ENCODE assay signal across 24 mouse cellular contexts in the genomic region with DNA sequence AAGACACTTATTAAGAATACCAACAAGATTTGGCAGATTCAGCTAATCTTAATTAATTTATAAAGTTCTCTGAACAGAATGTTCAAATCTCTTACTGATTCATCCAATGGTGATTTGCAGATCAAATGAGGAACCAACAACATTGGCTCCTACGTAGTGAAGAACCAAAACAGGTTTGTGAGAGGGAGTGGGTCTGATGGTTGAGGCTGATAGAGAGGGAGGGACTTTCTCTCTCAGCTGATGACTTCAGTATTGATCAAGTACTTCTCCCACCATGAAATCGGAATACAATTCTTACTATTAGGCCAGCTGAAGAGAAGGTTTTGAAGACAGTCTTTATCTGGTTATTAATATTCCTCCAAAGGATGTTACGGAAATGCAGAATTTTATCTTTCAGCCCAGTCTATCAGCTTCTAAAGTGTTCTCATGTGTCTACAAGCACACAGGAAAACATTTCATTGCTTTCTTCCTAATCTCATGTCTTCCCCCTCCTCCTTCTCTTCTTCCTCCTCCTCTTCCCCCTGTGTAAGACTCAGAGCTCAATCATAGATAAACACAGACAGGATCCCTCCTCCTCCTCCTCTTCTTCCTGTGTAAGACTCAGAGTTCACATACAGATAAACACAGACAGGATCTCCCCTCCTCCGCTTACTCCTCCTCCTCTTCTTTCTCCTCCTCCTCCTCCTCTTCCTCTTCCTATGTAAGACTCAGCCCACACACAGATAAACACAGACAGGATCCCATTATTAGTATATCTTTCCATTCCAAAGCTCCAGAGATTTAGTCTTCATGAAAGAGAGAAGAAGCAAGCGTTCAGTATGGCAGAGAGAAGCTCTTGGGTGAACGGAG. TPM values are rescaled to one million over a fixed set of nuclear protein-coding genes. Genes with fewer than 3 reads are reported as not detected.
DNase-seq lines count a peak whose midpoint lies in the region; ATAC-seq lines count a peak whose summit lies in the region.
"Had no signal": no experiment of that assay in that cellular context is flagged by ENCODE, and none has a peak within 500 bp of the region (broad histone marks: within the 10 kb centered on the region; RNA-seq: fewer than 3 reads in every experiment).

No protein-coding gene starts in this region.

- H3K4me2 ChIP-seq in heart, embryonic 11.5 days, result no peak overlapping the region
- H3K4me2 ChIP-seq in liver, embryonic 13.5 days, result no peak overlapping the region
- H3K4me2 ChIP-seq in hindbrain, embryonic 11.5 days (replicated peaks; ENCODE audit: low read depth, low read length), result no peak overlapping the region
- H3K4me2 ChIP-seq: embryonic facial prominence, embryonic 15.5 days; intestine, embryonic 15.5 days; kidney, embryonic 15.5 days; lung, embryonic 14.5 days; midbrain, embryonic 12.5 days; neural tube, embryonic 13.5 days had no signal

- no peaks in the 10 kb centered on the region for H3K36me3 ChIP-seq in heart, embryonic 11.5 days (ENCODE audit: control insufficient read depth, insufficient read depth, low read length)
- H3K36me3 ChIP-seq in liver, embryonic 13.5 days, result no peaks in the 10 kb centered on the region
- no peaks in the 10 kb centered on the region for H3K36me3 ChIP-seq in hindbrain, embryonic 11.5 days (ENCODE audit: control insufficient read depth, insufficient read depth, low read length)
- H3K36me3 ChIP-seq: embryonic facial prominence, embryonic 15.5 days; hindbrain, embryonic 10.5 days; intestine, embryonic 15.5 days; kidney, embryonic 15.5 days; midbrain, embryonic 12.5 days; neural tube, embryonic 13.5 days had no signal

- H3K4me3 ChIP-seq in heart, embryonic 11.5 days (ENCODE audit: low read depth, low read length), result no peak overlapping the region
- H3K4me3 ChIP-seq in liver, embryonic 13.5 days (replicated peaks), result no peak overlapping the region
- no peak overlapping the region for H3K4me3 ChIP-seq in hindbrain, embryonic 11.5 days (ENCODE audit: low read depth, low read length)
- H3K4me3 ChIP-seq: embryonic facial prominence, embryonic 15.5 days; hindbrain, embryonic 10.5 days; intestine, embryonic 15.5 days; kidney, embryonic 15.5 days; midbrain, embryonic 12.5 days; neural tube, embryonic 13.5 days had no signal

- no peak overlapping the region for H3K9ac ChIP-seq in heart, embryonic 11.5 days (ENCODE audit: low read depth, low read length)
- no peak overlapping the region for H3K9ac ChIP-seq in liver, embryonic 13.5 days
- no peak overlapping the region for H3K9ac ChIP-seq in hindbrain, embryonic 11.5 days (ENCODE audit: low read depth, low read length)
- H3K9ac ChIP-seq: embryonic facial prominence, embryonic 15.5 days; forebrain, postnatal 0 days; intestine, embryonic 15.5 days; kidney, embryonic 15.5 days; lung, embryonic 14.5 days; midbrain, embryonic 12.5 days; neural tube, embryonic 13.5 days had no signal

- WGBS in heart, embryonic 11.5 days (ENCODE audit: insufficient replicate concordance), result 71% methylated on average over 6 of the region's 6 CpGs
- WGBS in liver, embryonic 13.5 days (ENCODE audit: insufficient replicate concordance), result 33% methylated on average over 6 of the region's 6 CpGs
- WGBS in hindbrain, embryonic 11.5 days, result 89% methylated on average over 6 of the region's 6 CpGs

- no peaks in the 10 kb centered on the region for H3K27me3 ChIP-seq in heart, embryonic 11.5 days (ENCODE audit: control insufficient read depth, insufficient read depth, low read length)
- no peaks in the 10 kb centered on the region for H3K27me3 ChIP-seq in liver, embryonic 13.5 days
- no peaks in the 10 kb centered on the region for H3K27me3 ChIP-seq in hindbrain, embryonic 11.5 days (ENCODE audit: control insufficient read depth, insufficient read depth, low read length)
- H3K27me3 ChIP-seq: embryonic facial prominence, embryonic 15.5 days; intestine, embryonic 15.5 days; kidney, embryonic 15.5 days; midbrain, embryonic 12.5 days; neural tube, embryonic 13.5 days had no signal

- DNase-seq in heart, postnatal 25 days (ENCODE audit: low spot score), result no peak
- no peak for DNase-seq in liver, embryonic 13.5 days
- no peak for DNase-seq in liver
- peak; percentile 51 for DNase-seq in CD4-positive, CD25-positive, alpha-beta regulatory T cell, adult 2 months (ENCODE audit: low read depth, low spot score)
- peak; percentile 41 for DNase-seq in induced T-regulatory cell, adult 2 months (ENCODE audit: low read depth)
- DNase-seq in left cerebral cortex, adult 9 months (ENCODE audit: low spot score in 2 of 2), result no peak
- no peak for DNase-seq in hindbrain, embryonic 11.5 days (ENCODE audit: low spot score)
- DNase-seq: adrenal gland, postnatal 36 days; cerebellum, adult 18-20 months; cerebellum, postnatal 25 days; forebrain, postnatal 0 days; gastrocnemius, postnatal 36 days; kidney, postnatal 4 days; lung, embryonic 14.5 days; right cerebral cortex, adult 18-20 months; thymus, postnatal 25 days had no signal

- intact Hi-C loops in heart, postnatal 25 days (cut with DNase I), result no loop called here

- no peaks in the 10 kb centered on the region for H3K4me1 ChIP-seq in heart, embryonic 11.5 days (ENCODE audit: control insufficient read depth, insufficient read depth, low read length)
- peaks cover 26% of the 10 kb centered on the region for H3K4me1 ChIP-seq in liver, embryonic 13.5 days (replicated peaks)
- H3K4me1 ChIP-seq in hindbrain, embryonic 11.5 days (replicated peaks; ENCODE audit: control insufficient read depth, insufficient read depth, low read length), result no peaks in the 10 kb centered on the region
- H3K4me1 ChIP-seq: embryonic facial prominence, embryonic 15.5 days; hindbrain, embryonic 10.5 days; midbrain, embryonic 12.5 days; neural tube, embryonic 13.5 days had no signal

- ATAC-seq in heart, embryonic 11.5 days (replicated peaks; ENCODE audit: insufficient number of reproducible peaks, low FRiP score, low TSS enrichment), result no peak
- ATAC-seq in liver, embryonic 13.5 days (ENCODE audit: low read depth), result peak; percentile 43
- no peak for ATAC-seq in hindbrain, embryonic 11.5 days (ENCODE audit: low FRiP score)
- ATAC-seq: forebrain, postnatal 0 days; intestine, embryonic 15.5 days had no signal

- no peaks in the 10 kb centered on the region for H3K9me3 ChIP-seq in heart, embryonic 11.5 days (replicated peaks; ENCODE audit: control insufficient read depth, low read length)
- no peaks in the 10 kb centered on the region for H3K9me3 ChIP-seq in liver, embryonic 13.5 days (replicated peaks)
- H3K9me3 ChIP-seq in hindbrain, embryonic 11.5 days (ENCODE audit: control insufficient read depth, low read length), result no peaks in the 10 kb centered on the region
- H3K9me3 ChIP-seq: embryonic facial prominence, embryonic 15.5 days; hindbrain, embryonic 10.5 days; intestine, embryonic 15.5 days; kidney, embryonic 15.5 days; midbrain, embryonic 12.5 days; neural tube, embryonic 13.5 days had no signal

- peak overlapping the region; percentile 37 for H3K27ac ChIP-seq in heart, embryonic 11.5 days (ENCODE audit: low read depth, low read length)
- H3K27ac ChIP-seq in liver, embryonic 13.5 days, result no peak overlapping the region
- no peak overlapping the region for H3K27ac ChIP-seq in hindbrain, embryonic 11.5 days (ENCODE audit: low read depth, low read length)
- H3K27ac ChIP-seq: embryonic facial prominence, embryonic 15.5 days; hindbrain, embryonic 10.5 days; intestine, embryonic 15.5 days; kidney, embryonic 15.5 days; midbrain, embryonic 12.5 days; neural tube, embryonic 13.5 days had no signal

RNA-seq across cellular contexts. Expression of a gene that starts 21.3 kb away (rescaled TPM):
- 0.21 TPM in 1 of 2 replicates, not detected in the other for polyA plus RNA-seq in heart, embryonic 11.5 days (2014; fragmentation: Nextera tagmentation; extraction: Ambion mirVana)
- total RNA-seq in heart, postnatal 25 days (2021), result not detected
- 0.68 and 0.97 TPM in 2 replicates for polyA plus RNA-seq in liver, embryonic 13.5 days (2015; fragmentation: Nextera tagmentation; extraction: Ambion mirVana)
- not detected in 2 replicates for polyA plus RNA-seq in hindbrain, embryonic 11.5 days (2014; fragmentation: Nextera tagmentation; extraction: Ambion mirVana)
- total RNA-seq: adrenal gland, postnatal 36 days; forebrain, postnatal 0 days; gastrocnemius, postnatal 36 days; left cerebral cortex, postnatal 25 days had no signal
- polyA plus RNA-seq: hindbrain, embryonic 10.5 days; midbrain, embryonic 12.5 days; neural tube, embryonic 13.5 days had no signal

Comparison
In these comparisons a context has a peak if more than half of its experiments do, and no peak if none do; other contexts are left out.
1. DNase-seq: peak in CD4-positive, CD25-positive, alpha-beta regulatory T cell, adult 2 months (single experiment) and induced T-regulatory cell, adult 2 months (single experiment); none in heart, postnatal 25 days (single experiment), liver, embryonic 13.5 days (single experiment), liver (single experiment), left cerebral cortex, adult 9 months (0 of 2) and hindbrain, embryonic 11.5 days (single experiment).